Mouse (Mus musculus) midbrain, embryonic 15.5 days (tissue): ENCODE data around the gene Tnrc6b. TPM values are rescaled to one million over a fixed set of nuclear protein-coding genes. Genes with fewer than 3 reads are reported as not detected.

ENCODE experiments used
- ATAC-seq: fragments of 200-750 bp; cut with Nextera tagmentation; replicated peaks from 2 replicates; pipeline ENCODE4 v1.8.0; 2017; ENCODE audit warnings: moderate TSS enrichment
- H3K27ac ChIP-seq: fragments of 300-500 bp; sonication (generic); 2 replicates; pipeline ENCODE4 v1.5.1; 2015; ENCODE audit warnings: mild to moderate bottlenecking, inconsistent platforms
- H3K27me3 ChIP-seq: fragments of 300-500 bp; sonication (generic); replicated peaks from 2 replicates; pipeline ENCODE4 v1.6.1; 2015; ENCODE audit warnings: inconsistent platforms
- H3K36me3 ChIP-seq: fragments of 300-500 bp; sonication (generic); replicated peaks from 2 replicates; pipeline ENCODE4 v1.6.1; 2015; ENCODE audit warnings: inconsistent platforms
- H3K4me1 ChIP-seq: fragments of 300-500 bp; sonication (generic); 2 replicates; pipeline ENCODE4 v1.6.1; 2015; ENCODE audit warnings: inconsistent platforms
- H3K4me2 ChIP-seq: fragments of 300-500 bp; sonication (generic); 2 replicates; pipeline ENCODE4 v1.6.1; 2015; ENCODE audit warnings: inconsistent platforms, mild to moderate bottlenecking, moderate library complexity
- H3K4me3 ChIP-seq: fragments of 300-500 bp; sonication (generic); 2 replicates; pipeline ENCODE4 v1.5.1; 2015; ENCODE audit warnings: mild to moderate bottlenecking, inconsistent platforms
- H3K9ac ChIP-seq: fragments of 300-500 bp; sonication (generic); 2 replicates; pipeline ENCODE4 v1.6.1; 2015; ENCODE audit warnings: mild to moderate bottlenecking, inconsistent platforms
- H3K9me3 ChIP-seq: fragments of 300-500 bp; sonication (generic); 2 replicates; pipeline ENCODE4 v1.6.1; 2016; ENCODE audit warnings: inconsistent platforms
- WGBS: fragments of 180-500 bp; shearing (Covaris S2); methylation state at CpG from one replicate; pipeline ENCODE4 v1.1.7; 2015; ENCODE audit warnings: mixed read lengths; 5-methylcytosine and 5-hydroxymethylcytosine counted together
- polyA plus RNA-seq: library from polyadenylated mRNA; unstranded; fragments of >200 nt; fragmentation: Nextera tagmentation; extraction: Ambion mirVana; gene quantifications from 2 replicates; pipeline ENCODE4 v1.2.1, GENCODE M21; 2015

Gene Tnrc6b
- polyA plus RNA-seq, 1 experiment from 2014 or later = 47.2 TPM

GRCm38 (mm10) chr15:80941468-80942040 lies 230.4 kb downstream of the Tnrc6b start:
- H3K4me3 ChIP-seq = no peak overlapping the region
- H3K27me3 ChIP-seq = no peaks in the 10 kb centered on the region
- WGBS = 80% methylated on average over 6 of the region's 6 CpGs
- H3K36me3 ChIP-seq = no peaks in the 10 kb centered on the region
- H3K9me3 ChIP-seq = no peaks in the 10 kb centered on the region
- H3K4me2 ChIP-seq = no peak overlapping the region
- H3K4me1 ChIP-seq = no peaks in the 10 kb centered on the region
- no peak overlapping the region for H3K27ac ChIP-seq
- no peak overlapping the region for H3K9ac ChIP-seq
- ATAC-seq = no peak

- WGBS = 62% methylated on average over 3 of the region's 3 CpGs
- no peaks in the 10 kb centered on the region for H3K36me3 ChIP-seq
- H3K27me3 ChIP-seq = no peaks in the 10 kb centered on the region
- H3K9me3 ChIP-seq = no peaks in the 10 kb centered on the region
- no peak overlapping the region for H3K9ac ChIP-seq
- no peak overlapping the region for H3K4me3 ChIP-seq
- no peak overlapping the region for H3K4me2 ChIP-seq
- H3K27ac ChIP-seq = no peak overlapping the region
- H3K4me1 ChIP-seq = peaks cover 14% of the 10 kb centered on the region
- ATAC-seq = no peak
These were observed 234.7 kb downstream of the Tnrc6b start for GRCm38 (mm10) chr15:80945851-80946250.

- Histone ChIP-seq H3K9ac (peak within 1 kb of the TSS; percentile 65), H3K9me3 (no peaks in the 10 kb centered on the region), H3K4me2 (peak within 1 kb of the TSS; percentile 69), H3K4me1 (peaks cover 14% of the 10 kb centered on the region), H3K4me3 (peak within 1 kb of the TSS; percentile 81), H3K27me3 (no peaks in the 10 kb centered on the region), H3K27ac (peak within 1 kb of the TSS; percentile 85), H3K36me3 (peaks cover 10% of the 10 kb centered on the region)
- under 1% methylated on average over 63 of the region's 63 CpGs for WGBS
- peak; percentile 97 for ATAC-seq
These were observed 237.3 kb downstream of the Tnrc6b start, which contains the start of gene Adsl for GRCm38 (mm10) chr15:80948145-80949135. TSS of gene Adsl (plus strand) at chr15:80948490.

- Histone ChIP-seq H3K4me2 (peak overlapping the region; percentile 69), H3K36me3 (peaks cover 15% of the 10 kb centered on the region), H3K27me3 (no peaks in the 10 kb centered on the region), H3K27ac (no peak overlapping the region), H3K4me3 (peak overlapping the region; percentile 81), H3K9ac (no peak overlapping the region), H3K9me3 (no peaks in the 10 kb centered on the region), H3K4me1 (peaks cover 14% of the 10 kb centered on the region)
- ATAC-seq = no peak
- 55% methylated on average over 4 of the region's 4 CpGs for WGBS
These were observed 238.3 kb downstream of the Tnrc6b start for GRCm38 (mm10) chr15:80949431-80949830.

- H3K27ac ChIP-seq = no peak overlapping the region
- peaks cover 14% of the 10 kb centered on the region for H3K4me1 ChIP-seq
- H3K9ac ChIP-seq = no peak overlapping the region
- no peaks in the 10 kb centered on the region for H3K9me3 ChIP-seq
- no peak overlapping the region for H3K4me3 ChIP-seq
- 94% methylated on average over 7 of the region's 7 CpGs for WGBS
- no peaks in the 10 kb centered on the region for H3K27me3 ChIP-seq
- no peak for ATAC-seq
- peaks cover 15% of the 10 kb centered on the region for H3K36me3 ChIP-seq
- 0 out of 2 replicates have a peak overlapping the region, but pooled peaks have one; percentile 69 for H3K4me2 ChIP-seq
These were observed 238.9 kb downstream of the Tnrc6b start for GRCm38 (mm10) chr15:80950055-80950454.

GRCm38 (mm10) chr15:80953971-80954370 lies 242.9 kb downstream of the Tnrc6b start:
- Histone ChIP-seq H3K27me3 (no peaks in the 10 kb centered on the region), H3K4me3 (no peak overlapping the region), H3K4me1 (peaks cover 11% of the 10 kb centered on the region), H3K36me3 (peaks cover 28% of the 10 kb centered on the region), H3K4me2 (no peak overlapping the region), H3K9ac (no peak overlapping the region), H3K9me3 (no peaks in the 10 kb centered on the region), H3K27ac (no peak overlapping the region)
- WGBS = 93% methylated on average over 9 of the region's 9 CpGs
- ATAC-seq = no peak

- ATAC-seq = no peak
- peaks cover 28% of the 10 kb centered on the region for H3K36me3 ChIP-seq
- 52% methylated on average over 3 of the region's 3 CpGs for WGBS
These were observed 243.7 kb downstream of the Tnrc6b start for GRCm38 (mm10) chr15:80954861-80955260.

GRCm38 (mm10) chr15:80955836-80956438 lies 244.8 kb downstream of the Tnrc6b start:
- H3K27me3 ChIP-seq = no peaks in the 10 kb centered on the region
- H3K9me3 ChIP-seq = no peaks in the 10 kb centered on the region
- H3K36me3 ChIP-seq = peaks cover 28% of the 10 kb centered on the region
- ATAC-seq = no peak
- H3K27ac ChIP-seq = no peak overlapping the region
- H3K4me1 ChIP-seq = no peaks in the 10 kb centered on the region
- 96% methylated on average over 12 of the region's 12 CpGs for WGBS
- H3K9ac ChIP-seq = no peak overlapping the region
- no peak overlapping the region for H3K4me2 ChIP-seq
- H3K4me3 ChIP-seq = no peak overlapping the region

More at GRCm38 (mm10) chr15:80954861-80955260, 243.7 kb downstream of the Tnrc6b start:
- Histone ChIP-seq H3K9me3 (no peaks in the 10 kb centered on the region), H3K4me1 (peaks cover 2% of the 10 kb centered on the region), H3K9ac (no peak overlapping the region), H3K27ac (no peak overlapping the region), H3K4me3 (no peak overlapping the region), H3K27me3 (no peaks in the 10 kb centered on the region), H3K4me2 (no peak overlapping the region)

- no peaks in the 10 kb centered on the region for H3K4me1 ChIP-seq
- 93% methylated on average over 1 of the region's 1 CpGs for WGBS
- H3K9me3 ChIP-seq = no peaks in the 10 kb centered on the region
- H3K27ac ChIP-seq = no peak overlapping the region
- no peak overlapping the region for H3K4me2 ChIP-seq
- no peak overlapping the region for H3K4me3 ChIP-seq
- H3K9ac ChIP-seq = no peak overlapping the region
- no peaks in the 10 kb centered on the region for H3K27me3 ChIP-seq
- H3K36me3 ChIP-seq = peaks cover 43% of the 10 kb centered on the region
- no peak for ATAC-seq
These were observed 258.3 kb downstream of the Tnrc6b start for GRCm38 (mm10) chr15:80969371-80969770.

- ATAC-seq = no peak
- 52% methylated on average over 5 of the region's 5 CpGs for WGBS
These were observed 263.2 kb downstream of the Tnrc6b start for GRCm38 (mm10) chr15:80974311-80974710.

GRCm38 (mm10) chr15:80975666-80976065 lies 264.6 kb downstream of the Tnrc6b start:
- no peak overlapping the region for H3K9ac ChIP-seq
- no peaks in the 10 kb centered on the region for H3K9me3 ChIP-seq
- H3K4me1 ChIP-seq = peaks cover 13% of the 10 kb centered on the region
- no peak overlapping the region for H3K4me2 ChIP-seq
- 83% methylated on average over 3 of the region's 3 CpGs for WGBS
- H3K27ac ChIP-seq = no peak overlapping the region
- H3K36me3 ChIP-seq = no peaks in the 10 kb centered on the region
- no peak overlapping the region for H3K4me3 ChIP-seq
- H3K27me3 ChIP-seq = no peaks in the 10 kb centered on the region
- ATAC-seq = no peak

More at GRCm38 (mm10) chr15:80974311-80974710, 263.2 kb downstream of the Tnrc6b start:
- Histone ChIP-seq H3K4me1 (peaks cover 11% of the 10 kb centered on the region), H3K36me3 (peaks cover 8% of the 10 kb centered on the region; the same call in 1 of the 2 replicates), H3K27ac (no peak overlapping the region), H3K9ac (no peak overlapping the region), H3K27me3 (no peaks in the 10 kb centered on the region), H3K4me2 (no peak overlapping the region), H3K9me3 (no peaks in the 10 kb centered on the region), H3K4me3 (no peak overlapping the region)
